Mouse (Mus musculus) CH12.LX (cell line): Measurements from ENCODE around the gene Mest. TPM values are rescaled to one million over a fixed set of nuclear protein-coding genes. Genes with fewer than 3 reads are reported as not detected.

Experiments used
- DNase-seq: peaks from one replicate; pipeline ENCODE4 v3.0.0-alpha.2; 2013; ENCODE audit errors: extremely low read depth
- H3K27ac ChIP-seq: 2 replicates; pipeline ENCODE4 v1.5.1; 2012; ENCODE audit warnings: low read depth, mild to moderate bottlenecking, control low read depth, moderate library complexity; ENCODE audit not compliant: insufficient read depth
- H3K27me3 ChIP-seq: replicated peaks from 2 replicates; pipeline ENCODE3; 2012; ENCODE audit warnings: inconsistent platforms
- H3K36me3 ChIP-seq, 2 experiments: replicated peaks in 1 of 2; 2 replicates each; pipeline versions ENCODE3 to v1.6.1; 2012; ENCODE audit warnings: inconsistent platforms in 1 of 2, low read length in 1 of 2, mild to moderate bottlenecking in 1 of 2, mixed read lengths in 1 of 2, moderate library complexity in 1 of 2; ENCODE audit not compliant: control insufficient read depth in 1 of 2, insufficient read depth in 1 of 2
- H3K4me1 ChIP-seq, 2 experiments: 2 replicates each; pipeline ENCODE4 v1.6.1; 2012; ENCODE audit warnings: inconsistent platforms in 1 of 2, moderate library complexity in 1 of 2; ENCODE audit not compliant: insufficient read depth in 2 of 2, control insufficient read depth in 1 of 2
- H3K4me2 ChIP-seq: 2 replicates; pipeline ENCODE4 v1.6.1; 2012; ENCODE audit warnings: low read depth, mild to moderate bottlenecking, control low read depth; ENCODE audit not compliant: poor library complexity, insufficient read depth, severe bottlenecking
- H3K4me3 ChIP-seq, 3 experiments: fragments of 150-350 bp in 1 of 3; sonication (generic) in 1 of 3; replicated peaks in 1 of 3; 2 replicates each; pipeline versions ENCODE3 to v1.5.1; 2011 to 2012; ENCODE audit warnings: low read depth in 2 of 3, low read length in 2 of 3, mild to moderate bottlenecking in 2 of 3, moderate library complexity in 2 of 3, control low read depth in 1 of 3, improper control_type of control experiment in 1 of 3, inconsistent platforms in 1 of 3, mixed read lengths in 1 of 3; ENCODE audit not compliant: poor library complexity in 1 of 3
- H3K79me2 ChIP-seq: replicated peaks from 2 replicates; pipeline ENCODE4 v1.6.1; 2012; ENCODE audit warnings: mild to moderate bottlenecking, moderate library complexity; ENCODE audit not compliant: control insufficient read depth, poor library complexity, insufficient read depth, severe bottlenecking; ENCODE audit errors: extremely low read depth
- H3K9ac ChIP-seq: 2 replicates; pipeline ENCODE4 v1.6.1; 2012; ENCODE audit warnings: low read depth, mild to moderate bottlenecking, control low read depth, moderate library complexity; ENCODE audit not compliant: insufficient read depth
- H3K9me3 ChIP-seq: replicated peaks from 2 replicates; pipeline ENCODE3; 2012; ENCODE audit warnings: low read length, inconsistent platforms, mixed read lengths
- BHLHE40 ChIP-seq: IDR thresholded peaks from 2 replicates; pipeline ENCODE4 v1.6.1; 2011; ENCODE audit warnings: mild to moderate bottlenecking, low read depth, low read length, improper control_type of control experiment
- CHD1 ChIP-seq: IDR thresholded peaks from 2 replicates; pipeline ENCODE4 v1.6.1; 2012; ENCODE audit warnings: low read depth, low read length, improper control_type of control experiment, inconsistent platforms
- CHD2 ChIP-seq: IDR thresholded peaks from 2 replicates; pipeline ENCODE4 v1.6.1; 2011; ENCODE audit warnings: low read length, improper control_type of control experiment
- ELF1 ChIP-seq: IDR thresholded peaks from 2 replicates; pipeline ENCODE4 v1.6.1; 2014; ENCODE audit warnings: low read depth, mild to moderate bottlenecking, inconsistent platforms, low read length, improper control_type of control experiment
- ETS1 ChIP-seq: conservative IDR thresholded peaks from 2 replicates; pipeline ENCODE4 v1.6.1; 2012; ENCODE audit warnings: low read depth, mild to moderate bottlenecking, inconsistent platforms, low read length, improper control_type of control experiment, moderate library complexity
- GABPA ChIP-seq: IDR thresholded peaks from 2 replicates; pipeline ENCODE4 v1.6.1; 2012; ENCODE audit warnings: low read depth, low read length, improper control_type of control experiment, inconsistent platforms; ENCODE audit not compliant: insufficient replicate concordance
- HCFC1 ChIP-seq: IDR thresholded peaks from 2 replicates; pipeline ENCODE4 v1.6.1; 2012; ENCODE audit warnings: low read depth, mild to moderate bottlenecking, inconsistent platforms, low read length, improper control_type of control experiment
- JUND ChIP-seq: conservative IDR thresholded peaks from 2 replicates; pipeline ENCODE4 v1.6.1; 2011; ENCODE audit warnings: low read depth, low read length, improper control_type of control experiment
- KAT2A ChIP-seq: IDR thresholded peaks from 2 replicates; pipeline ENCODE4 v1.6.1; 2012; ENCODE audit warnings: low read length, improper control_type of control experiment, inconsistent platforms; ENCODE audit not compliant: insufficient replicate concordance
- MAFK ChIP-seq: IDR thresholded peaks from 2 replicates; pipeline ENCODE4 v1.6.1; 2011; ENCODE audit warnings: low read length, improper control_type of control experiment; ENCODE audit not compliant: insufficient replicate concordance
- MAX ChIP-seq: IDR thresholded peaks from 2 replicates; pipeline ENCODE4 v1.6.1; 2011; ENCODE audit warnings: low read length, improper control_type of control experiment
- MAZ ChIP-seq: IDR thresholded peaks from 2 replicates; pipeline ENCODE4 v1.6.1; 2012; ENCODE audit warnings: low read depth, mild to moderate bottlenecking, inconsistent platforms, low read length, improper control_type of control experiment, moderate library complexity
- MEF2A ChIP-seq: IDR thresholded peaks from 2 replicates; pipeline ENCODE4 v1.6.1; 2014; ENCODE audit warnings: low read depth, mild to moderate bottlenecking, inconsistent platforms, low read length, improper control_type of control experiment, borderline replicate concordance
- NELFE ChIP-seq: IDR thresholded peaks from 2 replicates; pipeline ENCODE4 v1.6.1; 2011; ENCODE audit warnings: low read depth, low read length, improper control_type of control experiment
- PAX5 ChIP-seq: IDR thresholded peaks from 2 replicates; pipeline ENCODE4 v1.6.1; 2012; ENCODE audit warnings: low read length, inconsistent platforms, mixed read lengths
- POLR2AphosphoS2 ChIP-seq: IDR thresholded peaks from 2 replicates; pipeline ENCODE4 v1.6.1; 2011; ENCODE audit warnings: low read depth, low read length, improper control_type of control experiment
- RAD21 ChIP-seq: IDR thresholded peaks from 2 replicates; pipeline ENCODE4 v1.6.1; 2011; ENCODE audit warnings: low read depth, mild to moderate bottlenecking, low read length, improper control_type of control experiment, moderate library complexity
- TCF12 ChIP-seq: IDR thresholded peaks from 2 replicates; pipeline ENCODE4 v1.6.1; 2014; ENCODE audit warnings: low read depth, mild to moderate bottlenecking, inconsistent platforms, low read length, improper control_type of control experiment
- USF1 ChIP-seq: IDR thresholded peaks from 2 replicates; pipeline ENCODE4 v1.6.1; 2014; ENCODE audit warnings: low read depth, mild to moderate bottlenecking, inconsistent platforms, low read length, improper control_type of control experiment
- USF2 ChIP-seq: conservative IDR thresholded peaks from 2 replicates; pipeline ENCODE4 v1.6.1; 2011; ENCODE audit warnings: low read depth, low read length, improper control_type of control experiment
- ZMIZ1 ChIP-seq: IDR thresholded peaks from 2 replicates; pipeline ENCODE4 v1.6.1; 2012; ENCODE audit warnings: low read depth, mild to moderate bottlenecking, inconsistent platforms, low read length, improper control_type of control experiment
- ZNF384 ChIP-seq: IDR thresholded peaks from 2 replicates; pipeline ENCODE4 v1.6.1; 2012; ENCODE audit warnings: low read depth, low read length, improper control_type of control experiment, inconsistent platforms
- dilution Hi-C: fragments of 300-500 bp; cut with MboI; formaldehyde crosslinking; loops from 2 replicates; pipeline ENCODE4 v1.14.3; 2020; ENCODE audit warnings: low sequenced_read_pairs; ENCODE audit not compliant: extremely low pct_unique_long_range_greater_than_20kb, extremely low pct_ligation_motif_present
- in situ Hi-C: fragments of 300-500 bp; cut with MboI; formaldehyde crosslinking; loops from 3 replicates; pipeline ENCODE4 v1.14.3; 2019; ENCODE audit warnings: low sequenced_read_pairs, low pct_ligation_motif_present, low pct_unique_long_range_greater_than_20kb, mixed read lengths
- polyA plus RNA-seq: library from polyadenylated mRNA; unstranded; fragments of >175 nt; gene quantifications from 2 replicates; pipeline ENCODE4 v1.2.1, GENCODE M21; 2012; ENCODE audit warnings: low read depth; ENCODE audit not compliant: insufficient read length
- total RNA-seq, 2 experiments: library from RNA; depleted of rRNA; stranded (reverse); fragments of 300-350 nt in 1 of 2; fragments of >200 nt in 1 of 2; gene quantifications; 2 replicates each; pipeline ENCODE4 v1.2.3; 2012 to 2014

Mest gene
- total and polyA plus RNA-seq, 3 experiments, result 0.13 TPM; not detected in 2

DNA sequence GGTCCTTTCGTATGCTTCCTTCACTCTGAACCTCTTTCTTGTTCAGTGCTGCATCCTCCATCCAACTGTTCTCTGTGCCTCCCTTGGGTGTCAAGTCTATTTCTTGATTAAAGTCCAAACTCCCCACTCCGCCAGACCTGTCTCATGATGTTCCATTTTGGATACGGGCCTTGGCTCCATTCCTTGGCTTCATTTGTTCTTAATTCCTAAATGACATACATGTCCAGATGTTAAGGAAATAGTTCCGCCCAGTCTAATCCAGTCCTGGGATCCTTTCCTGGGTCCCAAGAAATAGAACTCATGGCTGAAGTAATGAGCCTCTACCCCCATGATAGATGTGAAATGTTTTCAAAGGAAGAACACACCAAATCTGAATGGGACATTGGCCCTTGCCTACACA is 25.3 kb upstream of the Mest start:
- in situ Hi-C loops, result no loop called here
- no peaks in the 10 kb centered on the region for H3K79me2 ChIP-seq

GRCm38 (mm10) chr6:30700182-30700581 is 23.2 kb upstream of the Mest start:
- DNase-seq, result no peak
- no peak overlapping the region for H3K9ac ChIP-seq
- H3K27ac ChIP-seq, result no peak overlapping the region
- no peaks in the 10 kb centered on the region for H3K79me2 ChIP-seq
- dilution Hi-C loops (no loop called here), in situ Hi-C loops (no loop called here)
- 0 out of 2 replicates have a peak overlapping the region, but pooled peaks have one; percentile 29 for H3K4me2 ChIP-seq
- H3K9me3 ChIP-seq, result no peaks in the 10 kb centered on the region
- no peaks in the 10 kb centered on the region for H3K36me3 ChIP-seq
- H3K4me3 ChIP-seq, result no peak overlapping the region
- H3K27me3 ChIP-seq, result no peaks in the 10 kb centered on the region
- TF ChIP-seq BHLHE40 (no peak), MAFK (no peak), HCFC1 (no peak), NELFE (no peak), USF1 (no peak), MAX (no peak), ZNF384 (no peak), ZMIZ1 (no peak), POLR2AphosphoS2 (no peak), TCF12 (no peak)
- H3K4me1 ChIP-seq, result no peaks in the 10 kb centered on the region

More for the DNA sequence above, 25.3 kb upstream of the Mest start:
- H3K4me1 ChIP-seq, result peaks cover 3 to 8% of the 10 kb centered on the region in 2 experiments; a peak in 3 of 4 replicates
- no peak overlapping the region for H3K27ac ChIP-seq
- H3K4me2 ChIP-seq, result no peak overlapping the region
- H3K9me3 ChIP-seq, result no peaks in the 10 kb centered on the region
- TF ChIP-seq CHD1 (no peak), MAZ (no peak), GABPA (no peak), HCFC1 (no peak), CHD2 (no peak), BHLHE40 (no peak), USF1 (no peak), TCF12 (no peak)
- H3K4me3 ChIP-seq, result no peak overlapping the region
- no peak for DNase-seq
- H3K36me3 ChIP-seq, result no peaks in the 10 kb centered on the region
- dilution Hi-C loops, result no loop called here
- no peak overlapping the region for H3K9ac ChIP-seq
- H3K27me3 ChIP-seq, result no peaks in the 10 kb centered on the region

DNA sequence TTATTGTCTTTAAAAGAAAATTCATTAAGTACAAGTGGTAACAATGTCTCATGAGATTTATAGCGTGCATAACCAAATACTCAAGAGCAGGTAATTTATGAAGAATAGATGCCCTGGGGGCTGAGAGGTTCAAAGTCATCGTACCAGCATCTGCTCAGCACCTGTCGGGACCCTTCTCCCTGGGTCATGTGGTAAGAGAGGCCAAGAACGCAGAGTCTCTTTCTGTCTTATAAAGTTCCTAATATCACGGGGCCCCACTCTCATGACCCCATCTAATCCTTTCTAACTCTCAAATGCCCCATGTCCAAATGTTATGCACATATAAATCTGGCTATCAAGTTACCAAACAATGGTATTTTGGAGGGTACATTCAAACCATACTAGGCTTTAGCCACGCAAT is 20.5 kb upstream of the Mest start:
- H3K4me2 ChIP-seq, result no peak overlapping the region
- H3K4me1 ChIP-seq, result no peaks in the 10 kb centered on the region
- no peaks in the 10 kb centered on the region for H3K9me3 ChIP-seq
- dilution Hi-C loops (no loop called here), in situ Hi-C loops (no loop called here)
- no peak overlapping the region for H3K27ac ChIP-seq
- no peak for TF ChIP-seq PAX5
- TF ChIP-seq RAD21, result no peak
- no peak for TF ChIP-seq USF2
- TF ChIP-seq KAT2A, result no peak
- TF ChIP-seq JUND, result no peak
- TF ChIP-seq MEF2A, result no peak
- no peak for TF ChIP-seq ETS1
- TF ChIP-seq CHD2, result no peak
- no peak for TF ChIP-seq MAZ
- no peak for TF ChIP-seq ELF1
- H3K27me3 ChIP-seq, result no peaks in the 10 kb centered on the region
- H3K79me2 ChIP-seq, result no peaks in the 10 kb centered on the region
- no peak overlapping the region for H3K4me3 ChIP-seq
- DNase-seq, result no peak
- H3K36me3 ChIP-seq, result no peaks in the 10 kb centered on the region
- no peak overlapping the region for H3K9ac ChIP-seq
